16 mouse cellular contexts compared by ENCODE assay signal in genomic region chr2:166241310-166241709, GRCm38 (mm10).
A peak's percentile ranks its signal among the peaks of the same experiment; 100 is the strongest.
DNase-seq lines count a peak whose midpoint lies in the region; ATAC-seq lines count a peak whose summit lies in the region.
"Had no signal": no experiment of that assay in that cellular context is flagged by ENCODE, and none has a peak within 500 bp of the region (broad histone marks: within the 10 kb centered on the region; RNA-seq: fewer than 3 reads in every experiment).

No protein-coding gene starts in this region.

- peak; percentile 78 for ATAC-seq in frontal cortex, adult (ENCODE audit: low TSS enrichment)
- ATAC-seq: forebrain, embryonic 13.5 days; midbrain, embryonic 16.5 days had no signal

- intact Hi-C loops in left cerebral cortex, postnatal 14 days (cut with DNase I) = no loop called here

- DNase-seq in layer of hippocampus, adult 18-20 months (ENCODE audit: low spot score in 2 of 2) = peak; percentile 62 to 67
- DNase-seq in layer of hippocampus, postnatal 14 days (ENCODE audit: low spot score in 2 of 2) = no peak
- DNase-seq in left cerebral cortex, postnatal 14 days (ENCODE audit: low spot score in 2 of 2) = peak; percentile 36 to 67
- peak; percentile 40 to 58 for DNase-seq in right cerebral cortex, postnatal 36 days (ENCODE audit: low spot score in 2 of 2)
- DNase-seq in adrenal gland, postnatal 25 days = no peak
- DNase-seq in embryo, embryonic 9.5 days (ENCODE audit: extremely low spot score) = no peak
- DNase-seq: adrenal gland, postnatal 36 days; cerebellum, adult 18-20 months; cerebellum, postnatal 36 days; kidney, adult 8-10 months; kidney, postnatal 14 days; lung, adult 2 months; thymus, postnatal 25 days had no signal

Comparison
In these comparisons a context has a peak if more than half of its experiments do, and no peak if none do; other contexts are left out.
1. DNase-seq: peak in layer of hippocampus, adult 18-20 months (2 of 2), left cerebral cortex, postnatal 14 days (2 of 2) and right cerebral cortex, postnatal 36 days (2 of 2); none in layer of hippocampus, postnatal 14 days (0 of 2), adrenal gland, postnatal 25 days (single experiment) and embryo, embryonic 9.5 days (single experiment).